In genomic region chr6:135368230-135368629, GRCm38 (mm10) we compare ENCODE assay signal across 9 mouse cellular contexts. TPM values are rescaled to one million over a fixed set of nuclear protein-coding genes. Genes with fewer than 3 reads are reported as not detected.
DNase-seq lines count a peak whose midpoint lies in the region; ATAC-seq and TF ChIP-seq lines count a peak whose summit lies in the region.
"Had no signal": no experiment of that assay in that cellular context is flagged by ENCODE, and none has a peak within 500 bp of the region (broad histone marks: within the 10 kb centered on the region; RNA-seq: fewer than 3 reads in every experiment).

No protein-coding gene starts in this region.

- 0 out of 2 replicates have a peak overlapping the region, but pooled peaks have one; percentile 3 for H3K4me2 ChIP-seq in heart, embryonic 15.5 days

- no peak overlapping the region for H3K9ac ChIP-seq in heart, embryonic 15.5 days

- no peaks in the 10 kb centered on the region for H3K36me3 ChIP-seq in heart, embryonic 15.5 days

- ATAC-seq in heart, embryonic 15.5 days (replicated peaks; ENCODE audit: insufficient number of reproducible peaks, insufficient read depth, low FRiP score, low read depth): no peak

- 55% methylated on average over 6 of the region's 6 CpGs for WGBS in heart, embryonic 15.5 days

- no peaks in the 10 kb centered on the region for H3K9me3 ChIP-seq in heart, embryonic 15.5 days (replicated peaks)

- peak overlapping the region; percentile 92 for H3K27ac ChIP-seq in gastrocnemius, adult 2 months
- H3K27ac ChIP-seq in heart, embryonic 15.5 days: peak overlapping the region; percentile 71

- H3K27me3 ChIP-seq in heart, embryonic 15.5 days: no peaks in the 10 kb centered on the region
- H3K27me3 ChIP-seq: CH12.LX had no signal

- peaks cover 30% of the 10 kb centered on the region for H3K4me1 ChIP-seq in heart, embryonic 15.5 days (replicated peaks)

- DNase-seq in gastrocnemius, adult 2 months: peak; percentile 73
- DNase-seq in gastrocnemius, adult 18-20 months (ENCODE audit: low spot score): no peak
- DNase-seq in adrenal gland, postnatal 10 days: peak; percentile 72
- DNase-seq in lung, postnatal 10 days: peak; percentile 67
- DNase-seq in thymus, postnatal 0 days (ENCODE audit: low spot score): no peak
- no peak for DNase-seq in B cell, adult 2 months
- no peak for DNase-seq in left cerebral cortex, adult 11 months (ENCODE audit: low spot score)

- no peak for TF ChIP-seq CTCF in gastrocnemius, adult 2 months (IDR thresholded peaks at IDR 0.05)

- intact Hi-C loops in gastrocnemius, adult 2 months (cut with DNase I): loop anchor here (2.0 kb wide), 1 partner anchor 117 kb away; no protein-coding TSS in a partner anchor

- H3K4me3 ChIP-seq in gastrocnemius, adult 2 months: peak overlapping the region; percentile 76
- H3K4me3 ChIP-seq in heart, embryonic 15.5 days: no peak overlapping the region

RNA-seq across cellular contexts. Expression of gene Emp1, which starts 5.9 kb away (rescaled TPM):
- 10 to 100 TPM; 20.3 to 60.2 TPM for total RNA-seq in gastrocnemius, adult 2 months (2021)
- total RNA-seq in gastrocnemius, adult 18-20 months (2021): 10 to 100 TPM; 20.3 to 48.7 TPM
- total RNA-seq in adrenal gland, postnatal 10 days (2021): 10 to 100 TPM; 89.8 to 92.9 TPM
- 45.5 and 49.7 TPM in 2 replicates for polyA plus RNA-seq in heart, embryonic 15.5 days (2015; fragmentation: Nextera tagmentation; extraction: Ambion mirVana)
- 10.4 and 12.8 TPM in 2 replicates for polyA plus RNA-seq in thymus, postnatal 0 days (2015; fragmentation: Nextera tagmentation; extraction: Ambion mirVana)

RNA-seq across cellular contexts. Expression of gene Pbp2, which starts 58.0 kb away (rescaled TPM):
- total RNA-seq in gastrocnemius, adult 2 months (2021): under 1 TPM in 1 of 2 experiments, not detected in 1; 0.17 TPM
- total RNA-seq in gastrocnemius, adult 18-20 months (2021): not detected
- not detected for total RNA-seq in adrenal gland, postnatal 10 days (2021)
- polyA plus RNA-seq in heart, embryonic 15.5 days (2015; fragmentation: Nextera tagmentation; extraction: Ambion mirVana): 0.10 TPM in 1 of 2 replicates, not detected in the other
- not detected in 2 replicates for polyA plus RNA-seq in thymus, postnatal 0 days (2015; fragmentation: Nextera tagmentation; extraction: Ambion mirVana)
- total RNA-seq: CH12.LX had no signal

Comparison
In these comparisons a context has a peak if more than half of its experiments do, and no peak if none do; other contexts are left out.
1. DNase-seq: peak in gastrocnemius, adult 2 months (single experiment), adrenal gland, postnatal 10 days (single experiment) and lung, postnatal 10 days (single experiment); none in gastrocnemius, adult 18-20 months (single experiment), thymus, postnatal 0 days (single experiment), B cell, adult 2 months (0 of 2) and left cerebral cortex, adult 11 months (single experiment).